Mouse (Mus musculus) adrenal gland, adult (tissue): Measurements from ENCODE around the gene Prpf40a.

Source experiments
- DNase-seq, 2 experiments: peaks; one replicate each; pipeline ENCODE4 v3.0.0; 2022 to 2023; ENCODE audit warnings: low spot score in 1 of 2; ENCODE audit not compliant: inconsistent age in 2 of 2

Gene Prpf40a

GRCm38 (mm10) chr2:53190684-53191511 lies at the start of gene Prpf40a:
Gene Prpf40a (minus strand): TSS chr2:53191284.
- DNase-seq, result peak; percentile 99 to 100

- no peak for DNase-seq
Measured at GRCm38 (mm10) chr2:53222242-53222641, 31.2 kb upstream of the Prpf40a start.

DNA sequence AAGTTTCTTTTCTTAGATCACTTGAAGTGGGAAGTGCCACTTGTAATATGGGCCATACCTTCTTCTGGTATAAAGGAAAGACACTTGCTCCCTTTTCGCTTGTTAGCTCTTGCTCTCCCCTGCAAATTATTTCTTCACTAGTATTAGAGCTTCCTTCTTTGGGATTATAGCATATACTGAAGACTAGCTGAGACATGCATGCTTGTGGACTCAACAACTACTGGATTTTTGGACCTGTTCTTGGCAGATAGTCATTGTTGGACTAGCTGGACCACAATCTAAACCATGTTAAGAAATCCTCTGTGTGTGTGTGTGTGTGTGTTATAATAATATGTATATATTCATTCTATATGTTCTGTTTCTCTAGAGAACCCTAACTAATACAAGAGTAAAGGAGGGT lies 22.4 kb upstream of the Prpf40a start:
- DNase-seq, result no peak

- DNase-seq, result no peak
Measured at GRCm38 (mm10) chr2:53206749-53207148, 15.7 kb upstream of the Prpf40a start.

DNA sequence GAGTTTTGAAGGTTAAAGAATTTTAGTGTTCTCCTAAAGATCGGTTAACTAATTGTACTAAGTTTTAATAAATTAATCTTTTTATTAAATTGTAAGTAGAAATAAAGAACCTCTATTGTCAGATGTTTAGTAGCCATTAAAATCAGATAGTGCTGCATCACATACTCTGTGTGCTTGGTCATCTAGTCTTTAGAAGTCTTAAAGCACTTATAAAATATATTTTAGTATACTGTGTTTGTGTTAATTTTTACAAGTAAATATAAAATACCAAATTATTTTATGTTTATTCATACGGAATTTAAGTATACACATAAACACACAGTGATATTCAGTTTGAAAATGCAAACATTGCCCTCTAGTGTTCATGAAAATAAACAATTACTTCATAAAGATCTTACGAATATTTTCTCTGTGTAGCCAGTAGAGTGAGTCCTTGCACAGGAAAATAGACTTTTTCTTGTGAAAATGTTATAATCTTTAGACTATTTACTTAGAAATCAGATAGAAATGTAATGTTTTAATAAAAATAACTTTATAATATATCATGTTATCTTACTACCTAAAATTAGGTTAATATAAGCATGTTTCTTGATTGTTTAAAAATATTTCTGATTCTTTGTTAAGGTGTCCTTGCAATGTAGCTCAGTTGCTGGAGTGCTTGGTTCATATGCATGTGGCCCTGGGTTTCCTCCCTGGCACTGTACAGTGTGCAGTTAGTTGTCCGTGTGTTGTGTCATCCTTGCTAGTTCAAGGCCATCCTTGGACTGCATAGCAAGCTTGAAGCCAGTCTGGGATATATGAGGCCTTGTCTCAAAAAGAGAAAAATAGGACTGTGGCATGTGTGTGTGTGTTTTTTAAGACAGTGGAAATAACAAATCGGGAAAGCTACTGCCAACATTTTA lies 13.5 kb upstream of the Prpf40a start:
- peak; percentile 60 to 82 for DNase-seq

DNA sequence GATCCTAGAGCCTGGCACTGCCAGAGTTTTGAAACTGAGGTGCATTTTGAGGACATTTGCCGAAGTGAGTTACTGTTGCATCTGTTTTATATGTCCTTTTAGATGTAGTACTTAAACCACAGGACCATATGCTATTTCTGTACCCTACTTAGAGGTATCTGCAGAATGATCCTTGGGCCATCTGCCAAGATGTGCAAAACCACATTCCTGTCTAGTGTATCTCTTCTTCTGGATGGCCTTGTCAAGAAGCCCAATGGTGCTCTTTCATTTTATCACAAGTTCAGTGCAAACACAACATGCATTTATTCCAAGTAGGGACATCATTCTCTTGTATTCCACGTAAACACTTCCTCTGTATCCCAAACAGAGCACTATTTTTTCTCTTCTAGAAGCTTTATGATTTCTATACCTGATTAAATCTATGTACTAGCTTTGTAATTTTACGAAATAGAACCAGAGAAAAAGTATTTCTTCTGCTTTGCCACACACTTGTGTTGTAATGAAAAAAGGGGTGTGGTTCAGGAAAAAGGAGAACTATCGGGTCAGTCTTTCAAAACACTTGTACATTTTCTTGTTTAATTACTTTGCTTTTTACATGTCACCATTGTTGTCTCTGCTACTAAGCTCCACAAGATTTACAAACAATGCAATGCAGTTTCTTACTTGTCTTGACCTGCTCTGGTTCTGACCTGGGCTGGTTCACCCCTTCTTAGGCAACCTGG lies 9.2 kb upstream of the Prpf40a start:
- peak; percentile 79 to 90 for DNase-seq

- no peak for DNase-seq
Measured at GRCm38 (mm10) chr2:53199203-53199602, 8.1 kb upstream of the Prpf40a start.

- no peak for DNase-seq
Measured at GRCm38 (mm10) chr2:53196431-53196830, 5.3 kb upstream of the Prpf40a start.

DNA sequence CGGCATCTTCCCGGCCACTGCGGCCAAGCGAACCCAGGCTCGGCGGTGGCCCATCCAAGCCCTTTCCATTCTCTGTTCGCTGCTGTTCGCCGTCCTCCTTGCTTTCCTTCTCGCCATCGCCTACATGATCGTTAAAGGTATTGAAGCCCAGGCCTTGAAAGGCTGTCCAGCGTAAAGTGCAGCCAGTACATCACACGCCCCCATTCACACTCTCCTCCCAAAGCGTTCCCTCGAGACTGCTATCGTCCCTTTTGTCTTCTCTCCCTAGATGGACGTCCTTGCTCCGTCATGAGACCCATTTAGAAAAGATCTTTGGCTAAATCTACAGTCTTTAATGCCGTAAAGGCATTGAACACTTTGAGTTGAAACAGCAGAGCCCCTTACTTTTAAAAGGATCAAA lies 1.3 kb upstream of the Prpf40a start:
- DNase-seq, result no peak

DNA sequence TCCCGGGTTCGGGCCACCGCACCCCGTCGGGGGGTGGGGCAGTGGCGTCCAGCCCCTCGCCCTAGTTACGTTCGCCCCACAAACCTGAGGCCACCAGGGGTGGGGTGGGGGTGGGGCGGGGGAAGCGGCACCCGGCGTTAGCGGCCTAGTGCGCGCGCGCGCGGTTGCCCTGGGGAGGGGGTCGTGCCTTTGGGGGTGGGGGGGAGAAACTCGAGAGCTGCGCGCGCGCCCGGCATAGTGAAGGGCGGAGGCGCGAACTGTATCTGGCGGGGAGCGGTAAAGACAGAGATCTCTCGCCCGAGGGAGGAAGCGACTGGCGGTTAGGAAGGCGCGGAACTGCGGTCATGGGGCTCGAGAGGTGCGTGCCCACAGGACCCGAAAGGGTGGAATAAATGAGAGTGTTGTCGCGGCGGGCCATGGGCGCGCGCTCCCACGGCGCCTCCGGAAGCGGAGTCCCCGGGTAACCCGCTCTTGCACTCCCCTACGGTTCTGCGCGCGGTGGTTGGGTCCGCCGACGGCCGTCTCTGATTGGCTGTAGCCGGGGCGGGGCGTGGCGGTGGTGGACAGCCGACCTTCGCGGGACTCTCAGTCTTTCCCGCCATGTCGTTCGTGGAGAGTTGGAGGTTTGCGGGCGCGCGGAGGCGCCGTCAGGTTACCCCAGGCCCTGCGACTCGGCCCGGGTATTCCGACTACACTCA lies 588 bp upstream of the Prpf40a start, which contains the start of gene Arl6ip6:
Gene Arl6ip6 (plus strand): TSS at position 204 of the 698 bp plus-strand sequence.
- peak; percentile 98 to 100 for DNase-seq

GRCm38 (mm10) chr2:53189811-53190210 lies 1.3 kb downstream of the Prpf40a start:
- peak in 1 of 2 experiments; percentile 45 for DNase-seq

- DNase-seq, result no peak
Measured at GRCm38 (mm10) chr2:53179876-53180275, 11.2 kb downstream of the Prpf40a start.

GRCm38 (mm10) chr2:53178966-53179365 lies 12.1 kb downstream of the Prpf40a start:
- no peak for DNase-seq

DNA sequence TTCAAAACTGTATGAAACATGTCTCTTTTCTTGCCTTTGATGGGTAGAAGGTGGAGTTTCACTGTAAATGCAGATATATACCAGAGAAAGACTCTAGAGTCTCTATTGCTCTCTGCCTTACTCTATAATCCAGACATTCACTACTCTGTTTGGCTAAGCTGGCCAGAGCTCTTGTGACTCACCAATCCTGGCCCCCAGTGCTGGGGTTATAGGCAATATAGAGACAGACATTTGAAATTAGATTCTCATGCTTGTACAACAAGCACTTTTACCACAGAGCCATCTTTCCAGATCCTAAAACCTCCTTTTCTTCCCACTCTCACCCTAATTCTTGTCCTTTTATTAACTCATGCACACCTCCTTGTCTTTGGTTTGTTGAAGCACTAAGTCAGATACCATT lies 17.1 kb downstream of the Prpf40a start:
- DNase-seq, result no peak

DNA sequence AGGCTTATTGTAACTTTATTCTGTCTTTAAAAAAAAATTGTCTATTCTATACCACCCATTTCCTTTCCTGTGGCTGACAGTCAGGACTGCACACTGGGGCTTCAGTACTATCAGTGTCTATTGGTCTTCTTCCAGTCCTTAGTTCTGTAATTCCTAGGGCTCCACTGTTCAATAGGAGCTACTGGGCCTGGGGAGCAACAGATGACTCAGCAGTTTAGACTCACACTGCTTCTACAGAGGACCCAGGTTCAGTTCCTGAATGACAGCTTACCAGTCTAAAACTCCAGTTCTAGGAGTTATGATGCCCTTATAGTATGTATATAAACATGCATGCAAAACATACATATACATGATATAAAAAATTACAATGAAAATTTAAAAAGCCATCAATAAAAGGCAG lies 44.2 kb downstream of the Prpf40a start:
- DNase-seq, result no peak

DNA sequence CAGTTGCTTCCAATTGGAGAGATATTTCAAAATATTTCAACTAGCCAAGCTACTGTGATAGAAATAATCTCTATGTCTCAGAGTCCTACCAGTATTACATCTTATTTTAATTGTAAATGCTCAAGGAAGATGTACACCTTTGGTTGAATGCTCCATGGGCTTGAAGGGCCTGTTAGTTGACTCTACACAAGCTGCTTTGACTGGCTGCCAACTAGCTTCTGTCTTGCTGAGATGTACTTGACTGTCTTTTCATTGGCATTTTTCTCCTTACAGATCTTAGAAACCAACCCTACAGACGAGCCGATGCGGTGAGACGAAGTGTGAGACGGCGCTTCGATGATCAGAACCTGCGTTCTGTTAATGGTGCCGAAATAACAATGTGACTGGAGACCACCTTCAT lies 59.5 kb downstream of the Prpf40a start:
- no peak for DNase-seq

GRCm38 (mm10) chr2:53129070-53129469 lies 62.0 kb downstream of the Prpf40a start:
- no peak for DNase-seq

GRCm38 (mm10) chr2:53125998-53126397 lies 65.1 kb downstream of the Prpf40a start:
- peak in 1 of 2 experiments; percentile 39 for DNase-seq

DNA sequence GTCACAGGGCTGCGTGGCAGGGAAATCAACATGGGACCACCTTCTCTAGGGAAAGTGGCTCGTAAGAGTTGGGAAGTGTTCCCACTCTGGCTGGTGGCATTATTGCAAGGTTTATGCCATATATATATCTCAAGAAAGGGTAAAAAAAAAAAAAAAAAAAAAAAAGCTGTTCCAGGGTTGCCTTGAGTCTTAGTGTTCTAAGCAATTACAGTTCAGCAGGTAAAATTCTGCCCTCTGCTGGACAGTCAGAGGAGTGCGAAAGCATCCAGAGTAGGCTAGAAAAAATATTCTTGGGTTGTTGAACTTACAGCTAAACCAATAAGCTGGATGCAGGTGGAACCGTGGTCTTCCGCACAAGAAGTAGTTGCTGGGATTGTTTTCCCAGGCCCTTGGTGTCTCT lies 69.3 kb downstream of the Prpf40a start:
- peak; percentile 30 to 75 for DNase-seq

DNA sequence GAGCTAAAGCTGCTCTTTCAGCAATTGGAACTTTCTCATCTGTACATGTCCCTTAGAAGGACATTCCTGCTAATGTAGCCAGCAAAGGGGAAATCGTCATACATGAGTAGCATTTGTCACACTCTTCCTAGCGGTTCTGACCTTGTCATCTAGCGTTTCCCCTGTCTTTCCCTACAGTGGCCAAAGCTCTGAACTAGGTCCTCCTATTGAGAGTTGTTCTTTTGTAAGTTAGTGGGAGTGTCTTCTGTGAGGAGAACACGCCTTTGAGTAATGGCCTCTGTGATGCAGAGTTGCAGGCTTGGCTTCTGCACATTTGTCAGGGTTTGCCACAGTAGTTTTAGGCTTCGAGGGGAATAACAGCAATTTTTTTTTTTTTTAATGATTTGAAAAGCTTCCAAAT lies 82.5 kb downstream of the Prpf40a start:
- peak in 1 of 2 experiments; percentile 57 for DNase-seq

- DNase-seq, result no peak
Measured at GRCm38 (mm10) chr2:53106472-53106871, 84.6 kb downstream of the Prpf40a start.
